Mouse (Mus musculus): Measurements from ENCODE around the gene Mia3. TPM values are rescaled to one million over a fixed set of nuclear protein-coding genes. Genes with fewer than 3 reads are reported as not detected.
"Not testable (repeated sequence)": the region's sequence is repeated elsewhere in the genome, so short reads cannot be mapped to it uniquely, and the experiment has no call there.

The Mia3 gene
- total RNA-seq, 1 experiment from 2014 or later: 71.7 TPM

DNA sequence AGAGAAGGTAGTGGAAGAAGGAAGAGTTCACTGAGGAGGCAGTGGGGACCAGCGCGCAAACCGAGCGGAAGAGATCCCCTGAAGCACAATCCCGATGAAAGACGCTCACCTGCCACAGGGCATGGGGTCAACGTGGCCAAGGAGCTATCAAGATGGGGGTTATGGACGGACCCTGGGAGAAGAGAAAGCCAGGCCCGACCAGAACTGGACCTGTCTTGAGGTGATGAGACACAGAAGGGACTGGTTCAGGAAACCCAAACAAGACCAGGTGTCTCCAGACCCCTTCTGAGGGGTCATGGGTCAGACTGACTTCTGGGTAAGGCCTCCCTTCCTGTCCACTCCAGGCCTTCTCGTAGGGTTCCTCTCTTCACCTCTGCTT lies 23.5 kb downstream of the Mia3 start:
- no peak for ATAC-seq (replicated peaks; ENCODE audit: low read depth, poor library complexity, severe bottlenecking)

DNA sequence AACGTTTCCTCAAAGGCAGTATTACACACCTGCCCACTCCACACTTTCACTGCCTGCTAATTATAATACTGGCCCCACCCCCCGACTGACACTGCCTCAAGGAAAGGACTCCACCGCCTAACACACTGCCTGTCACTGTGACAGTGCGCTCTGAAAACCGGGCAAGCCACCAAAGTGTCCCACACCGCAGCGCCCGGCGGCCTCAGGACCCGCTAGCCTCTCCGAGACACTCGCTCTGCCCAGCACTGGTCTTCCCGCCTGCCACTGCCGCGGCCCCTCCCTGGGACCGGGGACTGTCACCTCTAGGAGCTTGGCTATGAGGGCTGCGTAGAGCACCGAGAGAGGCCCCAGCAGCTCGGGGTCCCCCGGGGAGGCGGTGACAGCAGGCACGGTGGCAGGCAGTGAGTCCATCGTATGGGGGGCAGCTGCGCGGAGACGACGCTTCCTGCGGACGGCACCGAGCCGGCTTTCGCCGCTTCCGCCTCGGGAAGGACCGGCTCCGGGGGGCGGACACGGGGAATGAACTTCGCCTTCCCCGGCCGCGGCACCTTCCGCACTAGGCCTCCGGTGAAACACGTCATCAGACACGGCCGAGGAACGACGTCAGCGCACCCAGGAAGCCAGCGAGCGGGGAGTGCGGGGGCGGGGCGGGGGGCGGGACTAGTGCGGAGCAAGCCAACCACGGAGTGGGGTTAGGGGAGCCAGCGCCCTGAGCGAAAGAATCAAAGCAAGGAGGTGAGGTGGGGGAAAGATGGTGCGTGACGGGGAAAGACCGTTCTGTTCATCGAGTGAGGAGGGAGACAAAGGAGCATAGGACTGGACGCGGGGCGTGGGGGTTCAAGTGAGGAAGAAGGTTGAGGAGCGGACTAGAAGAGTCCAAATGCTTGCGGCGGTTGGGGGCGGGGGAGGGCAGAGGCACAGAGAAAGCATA lies 24.2 kb downstream of the Mia3 start:
- peak; percentile 68 for ATAC-seq (replicated peaks; ENCODE audit: low read depth, poor library complexity, severe bottlenecking)

DNA sequence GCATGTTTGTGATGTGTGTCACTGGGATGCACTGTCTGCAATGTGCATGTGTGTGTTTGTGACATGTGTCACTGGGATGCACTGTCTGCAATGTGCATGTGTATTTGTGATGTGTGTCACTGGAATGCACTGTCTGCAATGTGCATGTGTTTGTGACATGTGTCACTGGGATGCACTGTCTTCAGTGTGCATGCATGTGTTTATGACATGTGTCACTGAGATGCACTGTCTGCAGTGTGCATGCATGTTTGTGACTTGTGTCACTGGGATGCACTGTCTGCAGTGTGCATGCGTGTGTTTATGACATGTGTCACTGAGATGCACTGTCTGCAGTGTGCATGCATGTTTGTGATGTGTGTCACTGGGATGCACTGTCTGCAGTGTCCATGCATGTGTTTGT lies 26.5 kb downstream of the Mia3 start:
- ATAC-seq (replicated peaks; ENCODE audit: low read depth, poor library complexity, severe bottlenecking): not testable (repeated sequence)

DNA sequence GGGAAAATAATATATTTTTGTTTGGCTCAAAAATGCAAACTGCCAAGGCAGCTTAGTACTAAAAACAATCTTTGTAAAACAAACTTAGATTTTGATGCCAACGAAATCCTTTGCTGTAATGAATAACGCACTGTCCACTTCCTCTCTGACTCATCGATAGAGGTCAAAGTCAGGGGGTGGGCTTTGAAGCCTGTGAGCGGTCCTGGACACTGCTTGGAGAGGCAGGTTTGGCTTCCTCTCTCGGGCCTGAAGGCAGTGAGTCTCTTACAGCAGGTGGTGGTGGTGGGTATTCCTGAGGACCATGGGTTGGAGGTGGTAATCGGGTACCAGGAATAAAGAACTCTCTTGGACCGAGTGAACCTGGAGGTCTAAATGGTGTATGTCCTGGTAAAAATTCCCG lies 42.2 kb downstream of the Mia3 start:
- no peak for ATAC-seq (replicated peaks; ENCODE audit: low read depth, poor library complexity, severe bottlenecking)

DNA sequence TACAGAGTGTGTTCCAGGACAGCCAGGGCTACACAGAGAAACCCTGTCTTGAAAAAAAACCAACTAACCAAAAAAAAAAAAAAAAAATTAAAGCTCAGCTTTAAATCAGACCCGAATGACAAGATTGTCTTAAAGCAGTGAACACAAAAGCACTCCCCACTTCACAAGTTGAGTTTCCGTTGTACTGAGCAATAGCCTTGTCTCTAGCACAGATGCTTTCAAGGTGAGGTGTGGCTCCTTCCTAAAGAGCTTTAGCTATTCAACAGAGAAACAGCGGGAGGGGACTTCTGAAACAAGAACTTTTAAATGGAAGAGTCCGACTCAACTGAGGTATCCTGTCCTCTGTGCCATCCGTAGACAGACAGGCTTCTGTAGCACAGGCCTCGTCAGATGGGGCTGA lies 44.9 kb downstream of the Mia3 start:
- no peak for ATAC-seq (replicated peaks; ENCODE audit: low read depth, poor library complexity, severe bottlenecking)

DNA sequence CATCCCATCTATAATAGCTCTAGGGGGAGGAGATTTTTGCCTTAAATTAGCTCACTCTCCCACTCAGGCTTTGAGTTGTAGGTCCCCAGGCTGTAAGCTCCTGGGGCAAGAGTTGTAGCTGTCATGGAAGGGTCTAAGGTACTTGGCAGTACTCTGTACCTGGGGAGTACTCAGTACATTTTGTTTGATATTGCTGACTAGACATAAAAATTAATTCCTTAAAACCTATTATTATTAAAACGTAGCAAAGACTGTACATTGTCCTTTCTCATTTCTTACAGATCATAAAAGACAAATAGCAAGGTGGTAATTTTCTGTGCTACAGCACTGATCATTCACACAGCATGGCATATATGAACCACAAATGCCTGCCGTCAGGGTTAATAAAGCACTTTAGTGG lies 45.4 kb downstream of the Mia3 start:
- no peak for ATAC-seq (replicated peaks; ENCODE audit: low read depth, poor library complexity, severe bottlenecking)

DNA sequence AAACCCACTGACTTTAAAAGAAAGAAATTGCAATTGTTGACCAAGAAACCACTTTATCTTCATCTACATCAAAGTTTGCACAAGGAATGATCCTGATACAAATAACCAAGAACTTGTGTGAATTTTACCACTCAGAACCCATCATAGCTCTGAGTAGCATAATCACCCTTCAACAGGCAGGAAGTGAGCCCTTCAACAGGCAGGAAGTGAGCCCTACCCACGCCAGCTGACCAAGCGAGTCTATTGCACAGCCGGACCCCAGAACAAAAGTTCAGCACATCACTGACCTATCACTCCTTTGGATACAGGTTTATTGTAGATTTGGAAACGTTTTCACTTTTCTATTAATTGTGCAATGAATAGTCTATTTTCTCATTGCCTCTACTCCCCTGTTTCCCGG lies 46.9 kb downstream of the Mia3 start:
- ATAC-seq (replicated peaks; ENCODE audit: low read depth, poor library complexity, severe bottlenecking): not testable (repeated sequence)

DNA sequence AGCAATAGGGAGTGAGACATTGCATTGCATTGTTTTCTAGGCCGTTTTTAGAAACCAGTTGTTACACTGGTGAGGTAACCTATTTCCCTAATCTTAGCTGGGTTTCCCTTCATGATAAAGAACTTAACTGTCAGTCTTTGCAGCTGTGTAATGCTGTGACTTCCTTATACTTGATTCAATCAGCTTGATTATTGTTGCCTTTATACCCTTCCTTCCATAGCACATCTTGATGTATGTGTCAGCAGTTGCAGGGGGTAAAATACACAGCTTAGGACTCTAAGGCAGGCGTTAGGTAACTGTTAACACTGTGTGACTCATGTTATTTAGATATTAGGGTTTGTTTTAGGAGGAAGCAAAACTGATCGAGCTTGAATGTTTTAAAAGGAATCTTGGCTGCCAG lies 48.6 kb downstream of the Mia3 start:
- peak; percentile 64 for ATAC-seq (replicated peaks; ENCODE audit: low read depth, poor library complexity, severe bottlenecking)

DNA sequence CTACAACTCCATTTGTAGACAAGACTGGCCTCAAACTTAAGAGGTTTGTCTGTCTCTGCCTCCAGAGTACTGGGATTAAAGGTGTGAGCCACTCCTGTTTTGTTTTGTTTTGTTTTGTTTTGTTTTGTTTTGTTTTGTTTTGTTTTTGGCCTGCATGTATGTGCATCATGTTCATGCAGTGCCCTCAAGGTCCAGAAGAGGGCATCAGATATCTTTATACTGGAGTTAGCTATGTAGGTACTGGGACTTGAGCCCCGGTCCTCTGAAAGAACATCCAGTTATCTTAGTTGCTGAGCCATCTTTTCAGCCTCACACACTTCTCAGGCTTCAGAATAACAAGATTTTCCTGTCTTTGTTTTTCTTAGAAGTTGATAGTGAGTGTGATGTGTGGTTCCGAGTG lies 53.6 kb downstream of the Mia3 start:
- ATAC-seq (replicated peaks; ENCODE audit: low read depth, poor library complexity, severe bottlenecking): peak; percentile 70; the same call in 1 of the 2 replicates

DNA sequence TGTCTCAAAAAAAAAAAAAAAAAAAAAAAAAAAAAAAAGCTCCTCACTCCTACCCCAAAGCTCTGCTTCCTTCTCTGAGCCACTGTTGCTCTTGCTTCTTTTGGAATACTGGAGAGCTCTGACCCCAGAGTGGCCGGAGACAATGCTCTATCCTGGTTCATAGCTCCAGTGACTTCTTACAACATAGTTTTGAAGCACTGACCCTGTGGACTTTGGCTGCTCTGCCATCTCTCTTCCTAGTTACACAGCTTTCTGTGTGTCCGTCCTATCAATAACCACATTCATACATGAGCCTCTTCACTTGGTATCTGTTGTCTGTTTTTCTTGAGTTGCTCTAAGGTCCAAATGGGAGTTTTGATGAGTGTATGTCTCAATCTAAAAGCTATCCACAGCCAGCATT lies 57.3 kb downstream of the Mia3 start:
- ATAC-seq (replicated peaks; ENCODE audit: low read depth, poor library complexity, severe bottlenecking): no peak

DNA sequence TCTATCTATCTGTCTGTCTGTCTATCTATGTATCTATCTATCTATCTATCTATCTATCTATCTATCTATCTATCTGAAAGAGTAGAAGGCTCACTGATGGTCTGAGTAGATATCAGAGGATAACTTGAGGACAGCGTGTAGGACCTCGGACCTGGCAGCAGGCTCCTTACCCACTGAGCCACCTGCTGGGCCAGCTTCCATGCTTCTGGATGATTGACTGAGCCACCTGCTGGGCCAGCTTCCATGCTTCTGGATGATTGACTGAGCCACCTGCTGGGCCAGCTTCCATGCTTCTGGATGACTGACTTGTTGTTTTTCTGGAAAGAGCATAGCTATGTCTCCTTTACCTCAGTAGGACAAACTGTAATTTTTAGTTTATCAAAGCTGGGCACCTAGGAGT lies 59.8 kb downstream of the Mia3 start:
- ATAC-seq (replicated peaks; ENCODE audit: low read depth, poor library complexity, severe bottlenecking): not testable (repeated sequence)

DNA sequence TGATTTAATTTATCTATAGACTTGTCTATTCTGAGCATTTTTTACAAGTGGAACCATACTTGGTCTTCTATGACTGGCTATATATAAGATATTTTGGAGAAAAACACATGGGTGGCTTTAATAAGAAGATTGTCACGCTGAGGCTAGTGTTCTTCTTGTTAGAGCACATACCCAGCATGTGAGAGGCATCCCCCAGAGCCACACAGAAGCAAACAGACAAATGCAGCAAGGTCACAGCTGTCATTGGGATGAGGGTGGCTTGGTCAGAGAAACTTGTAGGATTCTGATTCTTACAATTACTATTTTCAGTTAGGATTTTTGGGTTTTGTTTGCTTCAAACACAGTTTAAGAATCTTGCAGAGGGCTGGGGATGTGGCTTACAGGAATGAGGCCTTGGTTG lies 60.9 kb downstream of the Mia3 start:
- ATAC-seq (replicated peaks; ENCODE audit: low read depth, poor library complexity, severe bottlenecking): no peak

DNA sequence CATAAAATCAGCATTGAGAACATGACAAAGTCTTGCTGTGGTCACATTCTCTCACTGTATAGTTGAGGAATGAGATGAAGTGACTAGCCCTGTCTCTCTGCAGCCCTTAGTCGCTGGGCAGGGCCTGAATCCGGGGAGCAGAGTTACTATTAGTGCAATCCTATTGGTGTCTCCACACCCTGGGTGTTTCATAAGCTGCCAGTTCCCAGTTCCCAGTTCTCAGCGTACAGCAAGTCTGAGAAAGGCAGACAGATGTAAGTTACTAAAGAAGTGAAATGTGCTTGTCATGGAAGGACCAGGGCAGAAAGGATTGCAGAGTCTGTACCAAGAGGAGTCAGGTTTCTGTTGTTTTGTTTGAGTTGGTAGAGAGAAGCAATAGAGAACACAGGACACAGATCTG lies 61.8 kb downstream of the Mia3 start:
- no peak for ATAC-seq (replicated peaks; ENCODE audit: low read depth, poor library complexity, severe bottlenecking)

DNA sequence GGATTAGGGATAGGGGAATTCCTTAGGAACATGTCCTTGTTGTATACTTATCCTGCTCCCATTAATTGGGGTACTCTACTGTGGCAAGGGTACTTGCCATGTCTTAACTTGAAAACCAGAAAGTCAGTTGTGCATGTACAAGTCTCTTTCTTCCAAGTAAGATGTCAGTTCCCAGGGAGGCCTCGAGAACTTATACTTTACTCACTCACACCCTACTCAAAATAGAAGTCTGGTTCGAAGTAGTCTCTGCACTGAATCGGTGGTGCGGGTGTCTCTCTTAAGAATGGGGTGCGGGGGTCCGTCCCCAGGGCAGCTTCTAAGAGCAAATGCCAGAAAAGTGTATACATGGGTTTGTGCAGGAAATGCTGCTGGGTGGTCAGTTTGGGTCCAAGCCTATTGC lies 70.2 kb downstream of the Mia3 start:
- ATAC-seq (replicated peaks; ENCODE audit: low read depth, poor library complexity, severe bottlenecking): no peak

DNA sequence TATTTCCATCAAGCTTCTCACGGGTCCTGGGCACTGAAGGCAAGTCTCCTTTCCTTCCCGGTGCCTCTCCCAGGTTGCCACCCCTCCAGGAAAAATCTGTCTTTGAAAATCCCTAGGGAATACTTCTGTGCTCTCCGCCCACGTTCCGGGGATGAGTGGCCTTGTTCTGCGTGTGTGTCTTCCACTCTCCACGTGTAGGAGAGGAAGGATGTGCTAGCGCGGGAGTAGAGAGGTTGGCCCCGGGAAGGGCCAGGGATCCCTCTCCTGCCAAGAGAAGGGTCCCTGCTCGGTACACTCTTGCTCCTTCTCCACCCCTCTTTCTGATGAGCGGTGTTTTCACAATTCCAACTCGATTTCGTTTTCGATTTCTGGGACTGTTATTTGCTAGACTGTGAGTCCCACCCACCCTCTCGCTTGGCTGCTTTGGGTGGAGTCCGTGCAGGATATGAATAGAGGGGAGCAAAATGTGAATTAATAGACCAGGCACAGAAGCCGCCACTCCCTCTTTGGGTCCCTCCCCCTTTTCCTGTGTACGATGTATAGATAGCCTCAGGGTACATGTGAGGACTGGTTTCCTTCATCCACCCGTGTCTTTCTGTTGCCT lies 71.4 kb downstream of the Mia3 start:
- ATAC-seq (replicated peaks; ENCODE audit: low read depth, poor library complexity, severe bottlenecking): peak; percentile 47

DNA sequence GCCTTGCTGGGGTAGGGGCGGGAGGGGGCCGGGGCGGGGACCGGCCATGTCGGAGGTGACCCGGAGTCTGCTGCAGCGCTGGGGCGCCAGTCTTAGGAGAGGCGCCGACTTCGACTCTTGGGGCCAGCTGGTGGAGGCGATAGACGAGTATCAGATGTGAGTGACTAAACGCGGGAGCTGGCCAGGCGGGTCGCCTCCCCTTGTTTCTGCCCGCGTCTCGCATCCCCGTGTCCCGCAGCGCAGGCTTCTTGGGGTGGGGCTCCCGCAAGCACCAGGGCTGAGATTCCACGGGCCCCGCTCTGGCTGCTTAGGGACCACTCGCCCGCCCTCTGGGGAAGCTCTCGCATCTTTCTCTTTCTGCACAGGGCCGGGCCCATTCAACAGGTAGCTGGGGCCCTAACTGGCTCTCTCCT lies 71.9 kb downstream of the Mia3 start:
- peak; percentile 3; the same call in 1 of the 2 replicates for ATAC-seq (replicated peaks; ENCODE audit: low read depth, poor library complexity, severe bottlenecking)

DNA sequence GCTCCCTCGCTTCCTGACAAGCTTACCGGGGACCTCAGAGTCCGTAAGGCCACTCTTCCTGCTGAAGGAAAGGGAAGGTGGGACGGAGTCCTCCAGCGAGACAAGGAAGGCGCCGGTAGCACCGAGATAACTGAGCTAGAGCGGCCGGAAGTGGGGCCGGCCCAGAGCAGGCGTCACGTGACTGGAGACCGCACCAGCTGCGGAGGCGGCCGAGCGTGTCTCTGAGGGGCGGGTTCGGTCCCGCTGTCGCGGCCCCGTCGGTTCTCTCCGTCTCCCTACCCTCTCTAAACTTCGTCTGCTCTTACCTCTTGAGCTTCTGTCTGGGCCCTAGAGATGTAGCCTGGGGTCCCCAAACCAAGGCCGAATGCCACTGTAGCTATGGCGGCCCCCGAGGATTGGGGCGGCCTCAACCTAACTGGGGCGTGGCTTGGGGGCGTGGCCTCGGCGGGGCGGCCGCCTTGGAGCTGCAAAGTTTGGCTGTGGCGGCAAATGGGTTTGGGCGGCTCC lies 72.4 kb downstream of the Mia3 start, which contains the start of gene Brox:
Gene Brox (minus strand): TSS at position 393 of the 507 bp plus-strand sequence.
- ATAC-seq (replicated peaks; ENCODE audit: low read depth, poor library complexity, severe bottlenecking): peak; percentile 71

DNA sequence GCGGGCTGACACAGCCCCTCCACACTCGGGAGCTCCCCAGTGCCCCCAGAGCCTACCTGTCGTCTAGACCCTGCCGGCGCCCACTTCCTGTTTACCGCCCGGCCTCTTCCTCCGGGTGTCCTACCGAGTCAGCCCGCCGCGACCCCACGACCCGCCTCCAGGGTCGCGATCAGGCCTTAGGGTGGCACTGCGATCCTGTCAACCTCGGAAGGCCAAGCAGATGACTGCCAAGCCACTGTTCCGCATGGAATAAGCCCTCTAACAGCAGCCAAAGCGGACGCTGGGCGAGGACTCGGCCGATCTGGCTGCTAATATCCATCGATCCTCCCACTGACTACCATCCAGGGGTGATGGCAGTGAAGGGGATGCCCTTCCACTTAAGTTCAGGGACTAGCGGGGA lies 72.9 kb downstream of the Mia3 start, which contains the start of gene Aida:
Gene Aida (plus strand): TSS at position 126 of the 400 bp plus-strand sequence.
- ATAC-seq (replicated peaks; ENCODE audit: low read depth, poor library complexity, severe bottlenecking): peak; percentile 32

DNA sequence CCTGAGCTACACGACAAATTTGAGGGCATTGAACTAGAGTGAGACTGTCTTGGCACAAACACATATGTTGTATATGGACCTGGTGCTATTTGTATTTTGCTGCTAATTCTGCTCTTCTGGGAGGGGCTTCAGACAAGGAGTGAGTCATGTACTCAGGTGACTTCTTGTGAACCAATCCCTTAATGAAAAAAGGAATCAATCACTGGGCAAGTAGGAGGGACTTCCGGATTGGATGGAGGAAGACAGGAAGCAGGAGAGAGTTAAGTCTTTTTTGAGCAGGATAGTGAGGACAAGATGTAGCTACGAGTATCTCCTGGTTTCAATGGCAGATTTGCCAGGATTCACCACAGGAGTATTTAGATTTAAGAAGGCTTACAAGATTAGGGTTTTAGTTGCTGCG lies 79.8 kb downstream of the Mia3 start:
- no peak for ATAC-seq (replicated peaks; ENCODE audit: low read depth, poor library complexity, severe bottlenecking)

DNA sequence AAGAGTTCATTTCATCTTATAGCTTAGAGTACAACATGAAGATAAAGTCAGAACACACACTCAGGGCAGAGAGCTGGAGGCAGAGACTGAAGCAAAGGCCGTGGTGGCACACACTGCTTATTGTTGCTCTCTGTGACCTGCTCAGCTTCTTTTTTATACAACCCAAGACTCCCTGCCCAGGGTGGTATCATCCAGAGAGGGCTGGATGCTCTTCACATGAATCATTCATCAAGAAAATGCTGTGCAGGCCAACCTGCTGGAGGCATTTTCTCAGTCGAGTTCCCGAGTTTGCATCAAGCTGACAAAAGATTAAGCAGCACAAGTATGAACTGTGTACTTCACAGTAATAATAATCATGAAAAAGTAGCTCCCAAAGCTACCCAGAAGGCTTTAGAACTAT lies 81.0 kb downstream of the Mia3 start:
- no peak for ATAC-seq (replicated peaks; ENCODE audit: low read depth, poor library complexity, severe bottlenecking)

Measured in common myeloid progenitor, adult 5-6 weeks (primary cell).